Mouse (Mus musculus) cerebellum, adult 2 months (tissue): ENCODE data around the gene Srrd.

ENCODE experiments used
- CTCF ChIP-seq: fragments of 200-500 bp; IDR thresholded peaks from 2 replicates; pipeline ENCODE4 v1.5.1; 2011; ENCODE audit warnings: low read depth, mild to moderate bottlenecking, control low read depth, low read length, moderate library complexity, borderline replicate concordance; ENCODE audit not compliant: insufficient read depth
- POLR2A ChIP-seq: fragments of 200-500 bp; IDR thresholded peaks from 2 replicates; pipeline ENCODE4 v1.6.1; 2011; ENCODE audit warnings: low read length, control low read depth, borderline replicate concordance; ENCODE audit not compliant: insufficient read depth

GRCm38 (mm10) chr5:112384805-112385472 is 42.1 kb upstream of the Srrd start:
- TF ChIP-seq CTCF (no peak), POLR2A (no peak)
